Mouse (Mus musculus): ENCODE measurements at regions not wholly inside any gene's neighbourhood (a gene's known extent, or its start where the extent isn't known, plus 50 kb on each side); places are given as distances from the start of the nearest gene placed in this dataset.
A peak's percentile ranks its signal among the peaks of the same experiment; 100 is the strongest.

- DNase-seq = no peak
Measured at GRCm38 (mm10) chr15:96944741-96945140, 111.0 kb downstream of the Slc38a4 start.

GRCm38 (mm10) chr15:96942651-96943050, 113.1 kb downstream of the Slc38a4 start:
- no peak for DNase-seq

- no peak for DNase-seq
Measured at GRCm38 (mm10) chr15:96938406-96938805, 117.3 kb downstream of the Slc38a4 start.

GRCm38 (mm10) chr15:96937623-96938022, 118.1 kb downstream of the Slc38a4 start:
- no peak for DNase-seq

GRCm38 (mm10) chr15:96936705-96937346, 118.9 kb downstream of the Slc38a4 start:
- peak; percentile 81 for DNase-seq

- no peak for DNase-seq
Measured at GRCm38 (mm10) chr15:96936216-96936615, 119.5 kb downstream of the Slc38a4 start.

- no peak for DNase-seq
Measured at GRCm38 (mm10) chr15:96933451-96933850, 122.3 kb downstream of the Slc38a4 start.

- no peak for DNase-seq
Measured at GRCm38 (mm10) chr15:96930531-96930930, 125.2 kb downstream of the Slc38a4 start.

GRCm38 (mm10) chr15:96929788-96930187, 126.0 kb downstream of the Slc38a4 start:
- DNase-seq = no peak

- no peak for DNase-seq
Measured at GRCm38 (mm10) chr15:96928692-96929091, 127.1 kb downstream of the Slc38a4 start.

- no peak for DNase-seq
Measured at GRCm38 (mm10) chr15:96927674-96928073, 128.1 kb downstream of the Slc38a4 start.

- DNase-seq = no peak
Measured at GRCm38 (mm10) chr15:96926660-96927059, 129.1 kb downstream of the Slc38a4 start.

GRCm38 (mm10) chr15:96916586-96916985, 139.2 kb downstream of the Slc38a4 start:
- no peak for DNase-seq

- no peak for DNase-seq
Measured at GRCm38 (mm10) chr15:96915544-96915943, 140.2 kb downstream of the Slc38a4 start.

GRCm38 (mm10) chr15:96914988-96915387, 140.8 kb downstream of the Slc38a4 start:
- DNase-seq = no peak

GRCm38 (mm10) chr15:96905520-96905919, 150.2 kb downstream of the Slc38a4 start:
- no peak for DNase-seq

GRCm38 (mm10) chr15:96903461-96903860, 152.3 kb downstream of the Slc38a4 start:
- DNase-seq = no peak

GRCm38 (mm10) chr15:96902781-96903180, 153.0 kb downstream of the Slc38a4 start:
- no peak for DNase-seq

- DNase-seq = no peak
Measured at GRCm38 (mm10) chr15:96901616-96902015, 154.1 kb downstream of the Slc38a4 start.

GRCm38 (mm10) chr15:96898285-96898684, 157.5 kb downstream of the Slc38a4 start:
- no peak for DNase-seq

GRCm38 (mm10) chr15:96884901-96885300, 170.9 kb downstream of the Slc38a4 start:
- no peak for DNase-seq

- no peak for DNase-seq
Measured at GRCm38 (mm10) chr15:96883754-96884153, 172.0 kb downstream of the Slc38a4 start.

GRCm38 (mm10) chr15:96882211-96882610, 173.5 kb downstream of the Slc38a4 start:
- DNase-seq = no peak

GRCm38 (mm10) chr15:96881519-96882170, 174.1 kb downstream of the Slc38a4 start:
- DNase-seq = no peak

GRCm38 (mm10) chr15:96880066-96880465, 175.7 kb downstream of the Slc38a4 start:
- DNase-seq = no peak
